15 mouse cellular contexts compared by ENCODE assay signal in genomic region chr17:93198213-93198612, GRCm38 (mm10). TPM values are rescaled to one million over a fixed set of nuclear protein-coding genes. Genes with fewer than 3 reads are reported as not detected.
DNase-seq lines count a peak whose midpoint lies in the region; ATAC-seq lines count a peak whose summit lies in the region.
"Had no signal": no experiment of that assay in that cellular context is flagged by ENCODE, and none has a peak within 500 bp of the region (broad histone marks: within the 10 kb centered on the region; RNA-seq: fewer than 3 reads in every experiment).

No protein-coding gene starts in this region.

- H3K9ac ChIP-seq in midbrain, embryonic 13.5 days (replicated peaks) = no peak overlapping the region
- H3K9ac ChIP-seq: heart, embryonic 15.5 days had no signal

- DNase-seq in adrenal gland, postnatal 10 days = peak; percentile 32
- no peak for DNase-seq in adrenal gland, adult 18-20 months (ENCODE audit: low spot score in 2 of 2)
- DNase-seq in 3T3-L1 (ENCODE audit: low read depth, low spot score) = peak; percentile 14
- DNase-seq in embryonic facial prominence, embryonic 10.5 days (ENCODE audit: low spot score) = peak; percentile 52
- no peak for DNase-seq in layer of hippocampus, adult 18-20 months (ENCODE audit: low spot score in 2 of 2)
- no peak for DNase-seq in heart, embryonic 10.5 days (ENCODE audit: low spot score)
- no peak for DNase-seq in left cerebral cortex, postnatal 25 days (ENCODE audit: low spot score in 2 of 2)
- DNase-seq: adrenal gland, adult 2 months; cerebellum, adult 2 months; kidney, adult 11 months; liver; lung, postnatal 10 days had no signal

- H3K4me3 ChIP-seq in embryonic facial prominence, embryonic 10.5 days = no peak overlapping the region
- no peak overlapping the region for H3K4me3 ChIP-seq in midbrain, embryonic 13.5 days (replicated peaks)
- no peak overlapping the region for H3K4me3 ChIP-seq in heart, embryonic 10.5 days
- H3K4me3 ChIP-seq: heart, embryonic 15.5 days had no signal

- H3K27me3 ChIP-seq in embryonic facial prominence, embryonic 10.5 days (replicated peaks; ENCODE audit: low read depth, poor library complexity, severe bottlenecking) = peaks cover 65% of the 10 kb centered on the region
- H3K27me3 ChIP-seq in midbrain, embryonic 13.5 days = peaks cover 67% of the 10 kb centered on the region
- peaks cover 60% of the 10 kb centered on the region for H3K27me3 ChIP-seq in heart, embryonic 10.5 days (ENCODE audit: insufficient read depth, poor library complexity, severe bottlenecking)

- H3K27ac ChIP-seq in embryonic facial prominence, embryonic 10.5 days (replicated peaks) = no peak overlapping the region
- no peak overlapping the region for H3K27ac ChIP-seq in midbrain, embryonic 13.5 days
- H3K27ac ChIP-seq in heart, embryonic 10.5 days = no peak overlapping the region
- H3K27ac ChIP-seq: heart, embryonic 15.5 days; stomach, postnatal 0 days had no signal

- no peak for ATAC-seq in midbrain, embryonic 13.5 days

- H3K9me3 ChIP-seq in embryonic facial prominence, embryonic 10.5 days = no peaks in the 10 kb centered on the region
- no peaks in the 10 kb centered on the region for H3K9me3 ChIP-seq in midbrain, embryonic 13.5 days
- no peaks in the 10 kb centered on the region for H3K9me3 ChIP-seq in heart, embryonic 10.5 days
- H3K9me3 ChIP-seq: heart, embryonic 15.5 days had no signal

- intact Hi-C loops in left cerebral cortex, postnatal 25 days (cut with DNase I) = loop anchor here (5.0 to 10.0 kb wide), 3 partner anchors 334 to 1354 kb away; no protein-coding TSS in a partner anchor

- 11% methylated on average over 4 of the region's 4 CpGs for WGBS in embryonic facial prominence, embryonic 10.5 days
- 8% methylated on average over 4 of the region's 4 CpGs for WGBS in midbrain, embryonic 13.5 days
- WGBS in heart, embryonic 10.5 days = 10% methylated on average over 4 of the region's 4 CpGs

- 0 out of 2 replicates have a peak overlapping the region, but pooled peaks have one; percentile 7 for H3K4me2 ChIP-seq in midbrain, embryonic 13.5 days (replicated peaks)
- H3K4me2 ChIP-seq: heart, embryonic 15.5 days had no signal

- peaks cover 33% of the 10 kb centered on the region for H3K4me1 ChIP-seq in embryonic facial prominence, embryonic 10.5 days
- peaks cover 33% of the 10 kb centered on the region for H3K4me1 ChIP-seq in midbrain, embryonic 13.5 days (replicated peaks)
- peaks cover 11% of the 10 kb centered on the region; the same call in 1 of the 2 replicates for H3K4me1 ChIP-seq in heart, embryonic 10.5 days

- no peaks in the 10 kb centered on the region for H3K36me3 ChIP-seq in embryonic facial prominence, embryonic 10.5 days (replicated peaks)
- no peaks in the 10 kb centered on the region for H3K36me3 ChIP-seq in midbrain, embryonic 13.5 days
- no peaks in the 10 kb centered on the region for H3K36me3 ChIP-seq in heart, embryonic 10.5 days
- H3K36me3 ChIP-seq: heart, embryonic 15.5 days had no signal

RNA-seq across cellular contexts. Expression of gene Adcyap1, which starts 0.6 kb away (rescaled TPM):
- under 1 TPM in 1 of 2 experiments, not detected in 1; 0.15 TPM for total RNA-seq in adrenal gland, postnatal 10 days (2021)
- total RNA-seq in adrenal gland, adult 18-20 months (2021) = under 1 TPM in 1 of 2 experiments, not detected in 1; 0.96 TPM
- polyA plus RNA-seq in embryonic facial prominence, embryonic 10.5 days (2016; fragmentation: Nextera tagmentation; extraction: Ambion mirVana) = 1.5 and 2.1 TPM in 2 replicates
- polyA plus RNA-seq in midbrain, embryonic 13.5 days (2015; fragmentation: Nextera tagmentation; extraction: Ambion mirVana) = 18.8 and 20.3 TPM in 2 replicates
- total RNA-seq in layer of hippocampus, adult 18-20 months (2021) = 1 to 10 TPM; 4.5 to 8.3 TPM
- polyA plus RNA-seq in heart, embryonic 10.5 days (2016; fragmentation: Nextera tagmentation; extraction: Ambion mirVana) = 0.39 TPM in 1 of 2 replicates, not detected in the other
- total RNA-seq in left cerebral cortex, postnatal 25 days (2021) = 10 to 100 TPM; 38.7 to 43.8 TPM

Comparison
In these comparisons a context has a peak if more than half of its experiments do, and no peak if none do; other contexts are left out.
1. DNase-seq: peak in adrenal gland, postnatal 10 days (single experiment), 3T3-L1 (single experiment) and embryonic facial prominence, embryonic 10.5 days (single experiment); none in adrenal gland, adult 18-20 months (0 of 2), layer of hippocampus, adult 18-20 months (0 of 2), heart, embryonic 10.5 days (single experiment) and left cerebral cortex, postnatal 25 days (0 of 2).
2. RNA of gene Adcyap1, which starts 0.6 kb away (total RNA-seq): 38.7 to 43.8 TPM in left cerebral cortex, postnatal 25 days; 4.5 to 8.3 TPM in layer of hippocampus, adult 18-20 months, 0.96 TPM in adrenal gland, adult 18-20 months and 0.15 TPM in adrenal gland, postnatal 10 days; every median in the first group is over 4 times any median in the second.